In genomic region chr5:118483001-118483400, GRCm38 (mm10) we compare ENCODE assay signal across 7 mouse cellular contexts.
DNase-seq lines count a peak whose midpoint lies in the region; ATAC-seq lines count a peak whose summit lies in the region.

No protein-coding gene starts in this region.

- no peak overlapping the region for H3K27ac ChIP-seq in neural tube, embryonic 13.5 days (replicated peaks)
- H3K27ac ChIP-seq in embryonic facial prominence, embryonic 14.5 days (replicated peaks; ENCODE audit: low read depth, low read length) = no peak overlapping the region
- H3K27ac ChIP-seq in kidney, embryonic 16.5 days (ENCODE audit: low read length) = no peak overlapping the region
- H3K27ac ChIP-seq in stomach, embryonic 16.5 days (ENCODE audit: low read length) = peak overlapping the region; percentile 82

- H3K36me3 ChIP-seq in neural tube, embryonic 13.5 days = no peaks in the 10 kb centered on the region
- no peaks in the 10 kb centered on the region for H3K36me3 ChIP-seq in embryonic facial prominence, embryonic 14.5 days (ENCODE audit: control insufficient read depth, insufficient read depth, low read length)
- H3K36me3 ChIP-seq in kidney, embryonic 16.5 days (ENCODE audit: insufficient read depth, low read length) = no peaks in the 10 kb centered on the region
- no peaks in the 10 kb centered on the region for H3K36me3 ChIP-seq in stomach, embryonic 16.5 days (ENCODE audit: control insufficient read depth, insufficient read depth, low read length)

- H3K9ac ChIP-seq in neural tube, embryonic 13.5 days = no peak overlapping the region
- H3K9ac ChIP-seq in embryonic facial prominence, embryonic 14.5 days (ENCODE audit: low read depth, low read length) = no peak overlapping the region
- no peak overlapping the region for H3K9ac ChIP-seq in kidney, embryonic 16.5 days (replicated peaks; ENCODE audit: low read length)
- H3K9ac ChIP-seq in stomach, embryonic 16.5 days (ENCODE audit: low read length) = peak overlapping the region; percentile 24; the same call in 1 of the 2 replicates

- no peaks in the 10 kb centered on the region for H3K27me3 ChIP-seq in neural tube, embryonic 13.5 days
- H3K27me3 ChIP-seq in embryonic facial prominence, embryonic 14.5 days (replicated peaks; ENCODE audit: control insufficient read depth, insufficient read depth, low read length) = no peaks in the 10 kb centered on the region
- H3K27me3 ChIP-seq in kidney, embryonic 16.5 days (ENCODE audit: insufficient read depth, low read length) = no peaks in the 10 kb centered on the region
- H3K27me3 ChIP-seq in stomach, embryonic 16.5 days (ENCODE audit: control insufficient read depth, insufficient read depth, low read length) = no peaks in the 10 kb centered on the region

- H3K4me3 ChIP-seq in neural tube, embryonic 13.5 days = no peak overlapping the region
- H3K4me3 ChIP-seq in embryonic facial prominence, embryonic 14.5 days (ENCODE audit: low read depth, low read length) = no peak overlapping the region
- H3K4me3 ChIP-seq in kidney, embryonic 16.5 days (ENCODE audit: low read length) = no peak overlapping the region
- H3K4me3 ChIP-seq in stomach, embryonic 16.5 days (replicated peaks; ENCODE audit: low read length) = no peak overlapping the region

- DNase-seq in neural tube, embryonic 10.5 days (ENCODE audit: extremely low spot score, low spot score) = no peak
- DNase-seq in embryonic facial prominence, embryonic 14.5 days (ENCODE audit: low spot score) = peak; percentile 33
- no peak for DNase-seq in layer of hippocampus, adult 8-10 months (ENCODE audit: low spot score in 2 of 2)
- DNase-seq in gastrocnemius, postnatal 10 days = no peak

- peaks cover 20% of the 10 kb centered on the region for H3K4me1 ChIP-seq in neural tube, embryonic 13.5 days (replicated peaks)
- peaks cover 15% of the 10 kb centered on the region for H3K4me1 ChIP-seq in embryonic facial prominence, embryonic 14.5 days (ENCODE audit: control insufficient read depth, insufficient read depth, low read length)
- H3K4me1 ChIP-seq in kidney, embryonic 16.5 days (ENCODE audit: insufficient read depth, low read length) = peaks cover 14% of the 10 kb centered on the region
- peaks cover 12% of the 10 kb centered on the region for H3K4me1 ChIP-seq in stomach, embryonic 16.5 days (ENCODE audit: control insufficient read depth, insufficient read depth, low read length)

- ATAC-seq in neural tube, embryonic 13.5 days (ENCODE audit: low read depth) = no peak
- ATAC-seq in embryonic facial prominence, embryonic 14.5 days (ENCODE audit: low read depth) = no peak
- no peak for ATAC-seq in kidney, embryonic 16.5 days (ENCODE audit: low FRiP score, low TSS enrichment)
- ATAC-seq in stomach, embryonic 16.5 days (ENCODE audit: insufficient read depth, low FRiP score) = no peak

- peak overlapping the region; percentile 9; the same call in 1 of the 2 replicates for H3K4me2 ChIP-seq in neural tube, embryonic 13.5 days
- no peak overlapping the region for H3K4me2 ChIP-seq in embryonic facial prominence, embryonic 14.5 days (ENCODE audit: low read depth, low read length)
- 0 out of 2 replicates have a peak overlapping the region, but pooled peaks have one; percentile 8 for H3K4me2 ChIP-seq in kidney, embryonic 16.5 days (replicated peaks; ENCODE audit: low read depth, low read length)
- H3K4me2 ChIP-seq in stomach, embryonic 16.5 days (ENCODE audit: low read depth, low read length) = peak overlapping the region; percentile 18; the same call in 1 of the 2 replicates

- WGBS in neural tube, embryonic 13.5 days = 13% methylated on average over 7 of the region's 7 CpGs
- 6% methylated on average over 7 of the region's 7 CpGs for WGBS in embryonic facial prominence, embryonic 14.5 days
- WGBS in kidney, embryonic 16.5 days = 12% methylated on average over 7 of the region's 7 CpGs
- 10% methylated on average over 7 of the region's 7 CpGs for WGBS in stomach, embryonic 16.5 days

- H3K9me3 ChIP-seq in neural tube, embryonic 13.5 days = no peaks in the 10 kb centered on the region
- no peaks in the 10 kb centered on the region for H3K9me3 ChIP-seq in embryonic facial prominence, embryonic 14.5 days (ENCODE audit: control insufficient read depth, low read length)
- H3K9me3 ChIP-seq in kidney, embryonic 16.5 days (ENCODE audit: low read length) = no peaks in the 10 kb centered on the region
- H3K9me3 ChIP-seq in stomach, embryonic 16.5 days (replicated peaks; ENCODE audit: control insufficient read depth, low read length) = no peaks in the 10 kb centered on the region
